Mouse (Mus musculus) liver, embryonic 14.5 days (tissue): ENCODE data around the gene Ctns.

ENCODE experiments used
- CTCF ChIP-seq: IDR thresholded peaks from 2 replicates; pipeline ENCODE4 v1.5.1; 2016; ENCODE audit warnings: antibody characterized with exemption, low read depth, control low read depth
- EP300 ChIP-seq: IDR thresholded peaks from 2 replicates; pipeline ENCODE4 v1.6.1; 2016; ENCODE audit warnings: antibody characterized with exemption, low read depth

- TF ChIP-seq CTCF (no peak), EP300 (no peak)
Measured at GRCm38 (mm10) chr11:73225856-73226255, 27.0 kb upstream of the Ctns start.
